Mouse (Mus musculus) thymus, adult 18-20 months (tissue): ENCODE results near the gene Zfp57.
"Not testable (repeated sequence)": the region's sequence is repeated elsewhere in the genome, so short reads cannot be mapped to it uniquely, and the experiment has no call there.

Experiments used
- DNase-seq, 2 experiments: peaks; one replicate each; pipeline ENCODE4 v3.0.0; 2022; ENCODE audit warnings: mixed read lengths in 2 of 2

Zfp57 gene

GRCm38 (mm10) chr17:37000863-37001262, at the start of gene Zfp57:
Zfp57 (plus strand) TSS chr17:37001163.
- no peak for DNase-seq

GRCm38 (mm10) chr17:36952631-36953030, 48.3 kb upstream of the Zfp57 start:
- no peak for DNase-seq

- DNase-seq = no peak
Measured at GRCm38 (mm10) chr17:36953062-36953461, 47.9 kb upstream of the Zfp57 start.

GRCm38 (mm10) chr17:36957999-36958743, 42.8 kb upstream of the Zfp57 start, which contains the start of the genes Znrd1 and Znrd1as:
Znrd1 (minus strand) TSS chr17:36958559.
Znrd1as (plus strand) TSS chr17:36958592.
- peak; percentile 79 to 87 for DNase-seq

GRCm38 (mm10) chr17:36958884-36959283, 42.1 kb upstream of the Zfp57 start:
- no peak for DNase-seq

GRCm38 (mm10) chr17:36961125-36961524, 39.8 kb upstream of the Zfp57 start:
- DNase-seq = no peak

GRCm38 (mm10) chr17:36966875-36967274, 34.1 kb upstream of the Zfp57 start:
- DNase-seq = no peak

GRCm38 (mm10) chr17:36970316-36970890, 30.6 kb upstream of the Zfp57 start:
- DNase-seq = no peak

- DNase-seq = no peak
Measured at GRCm38 (mm10) chr17:36971172-36971850, 29.7 kb upstream of the Zfp57 start.

- no peak for DNase-seq
Measured at GRCm38 (mm10) chr17:36972791-36973190, 28.2 kb upstream of the Zfp57 start.

GRCm38 (mm10) chr17:36973271-36973787, 27.6 kb upstream of the Zfp57 start:
- no peak for DNase-seq

GRCm38 (mm10) chr17:36981221-36981813, 19.6 kb upstream of the Zfp57 start, which contains the start of gene 2410137M14Rik:
2410137M14Rik (minus strand) TSS chr17:36981237.
- DNase-seq = no peak

GRCm38 (mm10) chr17:36981845-36982244, 19.1 kb upstream of the Zfp57 start:
- DNase-seq = no peak

- DNase-seq = no peak
Measured at GRCm38 (mm10) chr17:36982253-36983155, 18.5 kb upstream of the Zfp57 start.

GRCm38 (mm10) chr17:36988475-36988874, 12.5 kb upstream of the Zfp57 start:
- DNase-seq = no peak

- DNase-seq = no peak
Measured at GRCm38 (mm10) chr17:36989437-36989836, 11.5 kb upstream of the Zfp57 start, which contains the start of gene H2-M5. H2-M5 (minus strand) TSS chr17:36989537.

- DNase-seq = not testable (repeated sequence)
Measured at GRCm38 (mm10) chr17:36990630-36991029, 10.3 kb upstream of the Zfp57 start.

- DNase-seq = no peak
Measured at GRCm38 (mm10) chr17:36992336-36993104, 8.4 kb upstream of the Zfp57 start.

- no peak for DNase-seq
Measured at GRCm38 (mm10) chr17:36993770-36994325, 7.1 kb upstream of the Zfp57 start.

- DNase-seq = no peak
Measured at GRCm38 (mm10) chr17:36994528-36994927, 6.4 kb upstream of the Zfp57 start.

GRCm38 (mm10) chr17:36995448-36995847, 5.5 kb upstream of the Zfp57 start:
- no peak for DNase-seq
